Mouse (Mus musculus) heart, postnatal 0 days (tissue): ENCODE measurements around the gene Rbfox3. TPM values are rescaled to one million over a fixed set of nuclear protein-coding genes. Genes with fewer than 3 reads are reported as not detected.

Source experiments
- ATAC-seq: fragments of 200-750 bp; cut with Nextera tagmentation; 2 replicates; pipeline ENCODE4 v1.8.0; 2017; ENCODE audit warnings: low read depth, moderate number of reproducible peaks, moderate library complexity; ENCODE audit not compliant: insufficient read depth
- DNase-seq: peaks from one replicate; pipeline ENCODE4 v3.0.0-alpha.2; 2016; ENCODE audit warnings: low spot score
- H3K27ac ChIP-seq: fragments of 300-500 bp; sonication (generic); 2 replicates; pipeline ENCODE4 v1.5.1; 2014; ENCODE audit warnings: low read depth, mild to moderate bottlenecking
- H3K27me3 ChIP-seq: fragments of 300-500 bp; sonication (generic); 2 replicates; pipeline ENCODE4 v1.6.1; 2014; ENCODE audit warnings: low read length, mixed read lengths; ENCODE audit not compliant: control insufficient read depth, insufficient read depth
- H3K36me3 ChIP-seq: fragments of 300-500 bp; sonication (generic); replicated peaks from 2 replicates; pipeline ENCODE4 v1.6.1; 2014; ENCODE audit warnings: low read length, mixed read lengths; ENCODE audit not compliant: control insufficient read depth, insufficient read depth
- H3K4me1 ChIP-seq: fragments of 300-500 bp; sonication (generic); 2 replicates; pipeline ENCODE4 v1.6.1; 2014; ENCODE audit warnings: antibody characterized with exemption; ENCODE audit not compliant: control insufficient read depth, insufficient read depth
- H3K4me2 ChIP-seq: fragments of 300-500 bp; sonication (generic); 2 replicates; pipeline ENCODE4 v1.6.1; 2014; ENCODE audit warnings: low read depth, mild to moderate bottlenecking, low read length, moderate library complexity
- H3K4me3 ChIP-seq: fragments of 300-500 bp; sonication (generic); 2 replicates; pipeline ENCODE4 v1.5.1; 2014; ENCODE audit warnings: low read depth, low read length
- H3K9ac ChIP-seq: fragments of 300-500 bp; sonication (generic); replicated peaks from 2 replicates; pipeline ENCODE4 v1.6.1; 2014; ENCODE audit warnings: low read depth, low read length, mixed read lengths
- H3K9me3 ChIP-seq: fragments of 300-500 bp; sonication (generic); replicated peaks from 2 replicates; pipeline ENCODE4 v1.6.1; 2016; ENCODE audit warnings: low read length; ENCODE audit not compliant: control insufficient read depth
- CTCF ChIP-seq: IDR thresholded peaks from 2 replicates; pipeline ENCODE4 v1.5.1; 2016; ENCODE audit warnings: antibody characterized with exemption, control low read depth, low read depth
- EP300 ChIP-seq: IDR thresholded peaks from 2 replicates; pipeline ENCODE4 v1.6.1; 2016; ENCODE audit warnings: antibody characterized with exemption, low read depth
- WGBS: fragments of 180-500 bp; shearing (Covaris S2); extraction: QIAGEN DNeasy Blood & Tissue Kit; methylation state at CpG from one replicate; pipeline ENCODE4 v1.1.7; 2014; 5-methylcytosine and 5-hydroxymethylcytosine counted together
- polyA plus RNA-seq: library from polyadenylated mRNA; unstranded; fragments of >200 nt; fragmentation: Nextera tagmentation; extraction: Ambion mirVana; gene quantifications from 2 replicates; pipeline ENCODE4 v1.2.1, GENCODE M21; 2015
- total RNA-seq: library from RNA; depleted of rRNA; stranded (reverse); fragments of >200 nt; gene quantifications from 2 replicates; pipeline ENCODE4 v1.2.3, GENCODE M21; 2014; ENCODE audit warnings: low replicate concordance

Gene Rbfox3
- total and polyA plus RNA-seq, 2 experiments from 2014 or later = 0.08 to 1.2 TPM

- 82% methylated on average over 15 of the region's 15 CpGs for WGBS
- Histone ChIP-seq H3K9me3 (no peaks in the 10 kb centered on the region), H3K4me1 (no peaks in the 10 kb centered on the region), H3K36me3 (no peaks in the 10 kb centered on the region), H3K9ac (no peak overlapping the region), H3K27ac (no peak overlapping the region), H3K27me3 (no peaks in the 10 kb centered on the region), H3K4me3 (no peak overlapping the region), H3K4me2 (no peak overlapping the region)
- ATAC-seq (no peak), DNase-seq (no peak)
- TF ChIP-seq EP300 (no peak), CTCF (no peak)
These were observed 19.9 kb downstream of the Rbfox3 start for GRCm38 (mm10) chr11:118891516-118891915.

- ATAC-seq = no peak
- Histone ChIP-seq H3K27me3 (no peaks in the 10 kb centered on the region), H3K9ac (no peak overlapping the region), H3K4me1 (no peaks in the 10 kb centered on the region), H3K36me3 (no peaks in the 10 kb centered on the region), H3K4me2 (no peak overlapping the region), H3K27ac (no peak overlapping the region), H3K9me3 (no peaks in the 10 kb centered on the region), H3K4me3 (no peak overlapping the region)
- no peak for TF ChIP-seq CTCF
- TF ChIP-seq EP300 = no peak
- DNase-seq = no peak
- WGBS = 81% methylated on average over 16 of the region's 16 CpGs
These were observed 20.4 kb downstream of the Rbfox3 start for GRCm38 (mm10) chr11:118890992-118891398.

DNA sequence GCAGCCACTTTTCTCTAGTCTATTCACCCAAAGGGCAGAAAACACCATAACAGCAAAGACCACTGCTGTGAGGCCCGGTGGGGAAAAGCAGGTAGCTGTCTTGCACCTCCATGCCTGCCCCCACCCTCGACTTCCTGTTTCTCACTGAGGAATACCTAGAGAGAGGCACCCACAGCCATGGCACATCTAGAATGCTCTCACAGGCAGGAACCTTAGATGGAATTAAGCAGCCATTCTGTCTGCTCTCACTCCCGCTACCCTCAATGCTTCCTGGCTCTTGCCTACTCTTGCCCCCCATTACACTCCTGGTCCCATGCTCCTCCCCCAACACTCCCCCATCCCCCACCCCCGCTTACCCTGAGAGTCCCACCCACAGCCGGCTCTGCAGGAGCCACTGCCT lies 20.9 kb downstream of the Rbfox3 start:
- Histone ChIP-seq H3K4me3 (no peak overlapping the region), H3K27me3 (no peaks in the 10 kb centered on the region), H3K9ac (no peak overlapping the region), H3K4me1 (no peaks in the 10 kb centered on the region), H3K4me2 (no peak overlapping the region), H3K27ac (no peak overlapping the region), H3K36me3 (no peaks in the 10 kb centered on the region), H3K9me3 (no peaks in the 10 kb centered on the region)
- 50% methylated on average over 5 of the region's 5 CpGs for WGBS
- no peak for DNase-seq
- TF ChIP-seq EP300 = no peak
- TF ChIP-seq CTCF = no peak
- ATAC-seq = no peak

- no peak overlapping the region for H3K27ac ChIP-seq
- no peaks in the 10 kb centered on the region for H3K9me3 ChIP-seq
- H3K4me3 ChIP-seq = no peak overlapping the region
- no peak overlapping the region for H3K9ac ChIP-seq
- WGBS = 75% methylated on average over 4 of the region's 4 CpGs
- no peak overlapping the region for H3K4me2 ChIP-seq
- DNase-seq (no peak), ATAC-seq (no peak)
- H3K4me1 ChIP-seq = no peaks in the 10 kb centered on the region
- TF ChIP-seq CTCF (no peak), EP300 (no peak)
- no peaks in the 10 kb centered on the region for H3K27me3 ChIP-seq
- H3K36me3 ChIP-seq = no peaks in the 10 kb centered on the region
These were observed 21.9 kb downstream of the Rbfox3 start for GRCm38 (mm10) chr11:118889500-118889899.

GRCm38 (mm10) chr11:118888426-118888825 lies 23.0 kb downstream of the Rbfox3 start:
- Histone ChIP-seq H3K27ac (no peak overlapping the region), H3K9ac (no peak overlapping the region), H3K4me1 (no peaks in the 10 kb centered on the region), H3K27me3 (no peaks in the 10 kb centered on the region), H3K4me2 (no peak overlapping the region), H3K9me3 (no peaks in the 10 kb centered on the region), H3K4me3 (no peak overlapping the region), H3K36me3 (no peaks in the 10 kb centered on the region)
- no peak for ATAC-seq
- WGBS = 60% methylated on average over 8 of the region's 8 CpGs
- no peak for DNase-seq
- no peak for TF ChIP-seq EP300
- no peak for TF ChIP-seq CTCF

DNA sequence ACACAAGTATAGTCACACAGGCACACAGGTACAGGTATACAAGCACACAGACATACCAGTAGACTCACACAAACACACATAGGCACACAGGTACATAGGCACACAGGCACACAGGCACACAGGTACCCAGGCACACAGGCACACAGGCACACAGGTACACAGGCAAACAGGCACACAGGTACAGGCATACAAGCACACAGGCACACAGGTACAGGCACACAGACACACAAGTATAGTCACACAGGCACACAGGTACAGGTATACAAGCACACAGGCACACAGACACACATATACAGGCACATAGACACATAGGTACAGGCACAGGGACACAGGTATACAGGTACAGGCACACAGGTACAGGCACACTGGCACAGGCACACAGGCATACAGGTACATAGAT lies 24.2 kb downstream of the Rbfox3 start:
- no peak for TF ChIP-seq CTCF
- TF ChIP-seq EP300 = no peak
- Histone ChIP-seq H3K9me3 (no peaks in the 10 kb centered on the region), H3K4me2 (no peak overlapping the region), H3K4me1 (no peaks in the 10 kb centered on the region), H3K9ac (no peak overlapping the region), H3K36me3 (no peaks in the 10 kb centered on the region), H3K27me3 (no peaks in the 10 kb centered on the region), H3K4me3 (no peak overlapping the region), H3K27ac (no peak overlapping the region)
- ATAC-seq (no peak), DNase-seq (no peak)
